Mouse (Mus musculus) layer of hippocampus, adult 9-10 months (tissue): ENCODE measurements around the gene Smad6.

ENCODE experiments used
- DNase-seq: peaks from one replicate; pipeline ENCODE4 v3.0.0; 2022; ENCODE audit warnings: low spot score

The Smad6 gene

DNA sequence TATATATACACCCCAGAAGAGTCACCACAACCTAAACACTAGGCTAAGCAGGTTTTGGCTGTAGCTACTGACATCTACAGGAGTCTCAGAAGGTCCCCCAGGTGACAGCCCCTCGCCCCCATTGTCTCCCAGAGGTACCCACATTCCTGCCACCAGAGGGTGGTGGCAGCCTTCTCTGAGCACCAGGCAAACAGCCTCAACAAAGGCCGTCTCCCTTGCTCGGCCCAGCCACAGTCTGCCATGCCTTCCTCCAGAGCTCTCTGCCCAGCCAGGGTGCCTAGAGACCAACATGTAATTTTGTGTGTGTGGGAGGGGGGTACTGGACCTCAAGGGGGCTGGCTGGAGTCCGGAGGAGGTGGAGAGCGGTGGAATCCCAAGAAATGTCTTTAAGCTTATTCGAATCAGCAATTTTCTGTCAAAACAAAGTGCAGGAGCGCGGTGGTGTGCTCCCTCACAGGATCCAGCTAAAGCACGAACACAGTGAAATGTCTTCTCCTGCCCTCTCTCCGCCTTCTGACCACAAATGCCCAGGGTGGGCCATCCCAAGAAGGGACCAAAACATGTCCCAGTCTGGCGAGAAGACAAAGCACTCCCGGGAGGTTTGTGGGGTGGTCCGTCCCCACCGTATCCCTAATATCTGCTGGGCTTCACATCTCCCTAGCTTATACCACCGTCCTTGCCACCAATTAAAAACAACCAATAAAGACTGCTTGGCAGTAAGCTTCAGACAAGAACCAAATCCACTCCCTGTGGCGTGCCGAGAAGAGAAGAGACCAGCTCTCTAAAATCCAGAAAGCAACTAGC, 62.5 kb downstream of the Smad6 start:
- no peak for DNase-seq

DNA sequence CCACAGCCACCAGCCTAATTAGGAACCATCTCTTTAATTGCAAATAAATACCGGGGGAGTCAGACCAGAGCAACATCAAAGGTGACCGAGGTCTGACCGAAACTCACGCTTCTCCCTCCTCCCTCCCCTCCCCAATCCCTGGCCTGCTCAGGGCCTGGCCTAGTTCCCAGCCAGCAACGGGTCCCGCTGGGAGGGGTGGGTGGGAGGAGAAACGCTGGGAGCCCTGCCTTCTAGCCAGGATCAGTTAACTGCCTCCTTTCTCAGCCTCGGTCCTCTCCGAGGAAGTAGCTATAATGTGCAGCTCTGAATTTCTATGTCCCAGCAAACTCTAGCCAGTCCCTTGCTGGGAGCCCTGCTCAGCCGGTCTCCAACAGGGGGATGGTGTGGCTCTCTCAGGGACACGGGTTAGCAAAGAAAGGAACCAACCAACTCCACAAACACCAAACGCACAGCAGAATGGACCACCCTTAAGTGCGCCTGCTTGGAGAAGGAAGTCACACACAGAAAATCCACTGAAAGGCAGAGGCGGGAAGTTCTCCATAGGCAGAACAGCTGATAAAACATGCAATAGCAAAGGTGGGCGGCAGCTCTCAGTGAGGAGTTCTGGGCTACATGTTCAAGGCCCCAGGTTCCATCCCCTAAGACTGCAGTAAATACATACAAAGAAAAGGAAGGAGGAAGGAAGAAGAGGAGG, 63.4 kb downstream of the Smad6 start:
- no peak for DNase-seq

DNA sequence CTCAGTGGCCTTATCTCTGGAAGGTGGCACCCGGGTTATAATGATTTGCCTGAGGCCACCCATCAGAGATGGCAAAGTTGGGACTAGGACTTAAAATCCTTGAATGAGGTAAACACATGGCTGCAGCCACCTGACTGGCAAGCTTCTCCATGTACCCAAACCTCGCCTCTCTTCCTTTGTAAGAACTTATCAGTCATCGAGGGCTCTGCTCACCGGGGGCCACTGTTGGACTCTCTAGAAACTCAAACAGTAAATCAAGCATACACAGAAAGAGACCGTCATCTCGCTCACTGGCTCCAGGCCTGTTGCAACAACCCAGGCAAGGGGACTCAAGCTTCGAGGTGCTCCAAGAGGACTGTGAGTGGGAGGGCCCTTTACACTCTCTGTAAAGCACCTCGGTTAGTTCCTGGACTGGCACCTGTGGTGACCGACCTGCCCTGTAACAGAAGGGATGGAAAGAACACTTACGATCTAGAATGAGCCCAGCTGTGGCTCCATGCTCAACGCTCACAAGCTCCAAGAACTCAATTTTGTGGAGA, 64.1 kb downstream of the Smad6 start:
- DNase-seq, result no peak

DNA sequence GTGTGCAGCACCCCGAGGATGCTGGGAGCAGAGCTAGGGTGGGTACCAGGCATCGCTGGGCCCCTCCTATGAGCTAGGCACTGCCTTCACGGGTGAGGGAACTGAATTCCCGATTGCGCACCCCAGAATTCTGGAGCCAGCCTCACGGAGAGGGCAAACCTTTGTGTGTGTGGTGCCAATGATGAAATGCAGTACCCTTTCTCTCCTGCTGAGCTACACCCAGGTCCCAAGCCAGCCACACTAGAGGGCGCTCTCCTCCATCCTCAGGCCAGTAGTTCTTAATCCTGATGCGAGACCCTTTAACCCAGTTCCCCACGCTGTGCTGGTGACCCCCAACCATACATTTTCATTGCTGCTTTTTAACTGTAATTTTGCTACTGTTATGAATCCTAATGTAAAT, 65.8 kb downstream of the Smad6 start:
- DNase-seq, result peak; percentile 56

DNA sequence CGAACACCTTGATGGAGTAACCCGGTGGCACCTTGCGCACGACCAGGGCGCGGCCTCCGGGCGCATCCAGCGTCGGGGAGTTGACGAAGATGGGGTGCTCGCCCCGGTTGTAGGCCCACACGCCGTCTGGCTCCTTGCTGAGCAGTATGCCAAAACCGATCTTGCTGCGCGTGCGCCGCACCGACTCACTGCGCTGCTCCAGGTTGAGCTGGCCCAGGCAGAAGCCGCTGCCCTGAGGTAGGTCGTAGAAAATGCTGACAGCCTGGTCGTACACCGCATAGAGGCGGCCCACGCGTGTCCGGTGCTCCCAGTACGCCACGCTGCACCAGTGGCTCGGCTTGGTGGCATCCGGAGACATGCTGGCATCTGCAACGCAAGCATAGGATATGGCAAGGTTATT, 68.2 kb downstream of the Smad6 start:
- DNase-seq, result no peak

DNA sequence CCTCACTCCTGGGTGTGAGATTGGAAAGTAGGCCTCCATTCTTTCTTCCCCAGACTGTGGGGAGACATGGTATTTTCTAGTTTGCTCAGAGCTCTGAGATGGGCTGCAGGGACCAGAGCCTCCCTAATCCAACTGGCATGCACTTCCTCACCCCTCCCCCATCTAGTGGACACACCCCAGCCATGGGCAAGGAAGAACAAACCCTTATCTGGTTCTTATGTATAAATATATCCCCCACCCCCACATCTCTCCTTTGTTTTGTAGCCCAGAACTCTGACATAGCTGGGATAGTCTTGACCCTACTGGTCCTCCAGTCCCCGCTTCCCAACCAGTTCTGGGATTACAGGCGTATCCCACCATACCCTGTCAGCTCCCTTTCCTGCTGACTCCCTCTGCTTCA, 69.3 kb downstream of the Smad6 start:
- DNase-seq, result no peak

DNA sequence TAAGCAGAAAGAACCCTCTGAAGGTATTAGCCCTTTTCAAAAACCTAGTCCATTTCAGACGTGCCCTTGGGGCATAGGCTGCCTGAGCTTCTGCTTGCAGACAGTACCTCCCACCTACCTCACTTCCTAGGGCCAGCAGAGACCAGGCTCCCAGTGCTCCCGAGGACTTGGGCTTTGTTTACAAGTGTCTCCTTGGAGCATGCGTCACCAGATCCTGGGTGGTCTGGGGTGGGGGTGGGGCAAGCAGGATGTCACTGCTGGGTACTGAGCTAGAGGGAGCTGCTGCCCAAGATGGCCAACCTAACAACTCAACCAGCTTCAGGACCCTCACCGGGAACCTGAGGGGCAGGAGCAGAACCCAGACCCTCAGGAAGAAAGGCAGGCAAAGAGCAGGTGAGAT, 71.5 kb downstream of the Smad6 start:
- no peak for DNase-seq

DNA sequence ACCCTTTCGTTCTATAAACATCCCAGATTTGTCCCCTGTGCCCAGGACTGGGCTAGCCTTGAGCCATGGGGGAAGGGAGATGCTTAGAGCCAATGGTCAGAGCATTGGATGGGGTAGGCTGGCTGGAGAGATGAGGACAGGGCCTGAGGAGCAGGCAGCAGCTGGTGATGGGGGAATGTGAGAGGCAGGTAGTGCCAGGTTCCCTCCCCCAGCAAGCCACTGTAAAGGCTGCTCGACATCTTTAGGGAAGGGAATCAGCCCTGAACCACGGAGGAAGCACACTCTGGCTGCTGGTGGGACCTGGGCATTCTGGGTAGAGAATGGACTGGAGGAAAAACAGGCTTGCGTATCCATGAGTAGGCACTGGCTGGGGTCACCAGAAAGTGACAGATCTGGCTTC, 72.5 kb downstream of the Smad6 start:
- DNase-seq, result no peak

DNA sequence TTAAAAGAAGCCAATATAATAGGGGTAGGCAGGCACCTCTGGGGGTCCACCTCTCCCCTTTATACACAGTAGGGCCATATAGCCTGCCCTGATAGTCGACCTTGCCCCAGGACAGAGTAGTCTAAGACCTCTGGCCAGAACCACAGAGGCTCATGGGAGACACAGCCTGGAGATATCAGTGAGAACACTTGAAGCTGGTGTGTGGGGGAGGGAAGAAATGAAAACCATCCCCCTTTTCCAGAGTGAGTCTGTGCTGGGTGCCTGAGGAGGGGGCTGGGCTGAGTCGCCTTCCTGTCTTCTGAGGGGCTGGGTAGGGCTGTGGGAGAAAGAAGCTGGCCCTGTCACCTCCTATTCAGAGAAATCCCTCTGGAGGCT, 79.3 kb downstream of the Smad6 start:
- no peak for DNase-seq

DNA sequence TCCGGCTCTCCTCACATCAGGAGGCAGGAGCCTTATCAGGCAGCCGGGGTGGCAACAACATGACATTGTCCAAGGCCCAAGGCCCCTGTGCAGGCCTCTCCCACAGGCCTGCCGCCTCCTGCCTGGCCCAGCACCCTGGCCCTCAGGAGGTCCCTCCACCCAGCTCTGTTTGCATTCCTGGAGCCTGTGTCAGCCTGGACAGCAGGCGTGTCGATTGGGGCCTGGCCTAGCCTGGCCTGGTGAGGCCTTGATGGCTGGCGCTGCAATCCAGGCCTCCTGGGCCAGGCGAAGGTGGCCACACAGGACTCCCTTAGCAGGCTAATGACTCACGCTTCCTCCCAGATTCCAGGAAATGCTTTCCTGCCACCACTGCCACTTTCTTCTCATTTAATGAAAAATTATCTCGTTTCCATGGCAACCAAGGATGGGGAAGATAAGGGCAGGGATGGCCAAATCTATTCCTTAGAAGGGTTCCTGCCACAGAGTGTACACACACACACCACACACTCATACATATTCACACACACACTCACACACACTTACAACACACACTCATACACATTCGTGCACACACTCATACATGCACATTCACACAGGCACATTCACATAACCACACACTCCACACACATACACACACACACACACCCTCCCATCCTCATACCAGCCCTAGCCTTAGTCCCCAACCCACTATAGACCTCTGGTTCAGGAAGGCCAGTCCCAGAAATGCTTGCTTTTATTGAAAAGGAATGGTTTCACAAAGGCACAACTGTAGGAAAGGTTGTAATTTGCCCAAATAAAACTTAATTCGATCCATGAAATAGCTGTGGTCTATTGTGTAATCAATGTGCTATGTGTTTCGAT, 79.9 kb downstream of the Smad6 start:
- no peak for DNase-seq

DNA sequence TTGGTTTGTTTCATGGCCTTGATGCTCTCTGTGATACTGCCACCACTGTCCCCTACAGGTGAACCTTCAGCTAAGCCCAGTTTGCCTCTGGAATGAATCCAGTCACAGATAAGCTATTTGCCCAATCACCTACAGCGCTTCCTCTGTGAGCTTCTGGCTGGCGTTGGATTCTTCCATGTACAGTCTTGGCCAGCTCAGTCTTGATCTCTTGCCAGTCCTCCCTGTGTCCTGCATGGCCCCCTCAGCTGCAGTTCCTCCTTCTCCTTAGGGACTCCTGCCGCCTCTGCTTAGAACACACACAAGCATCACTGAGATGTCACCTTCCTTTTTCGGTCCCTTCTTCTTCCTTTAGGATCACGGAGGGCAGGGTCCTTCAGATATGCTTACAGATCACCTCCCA, 85.6 kb downstream of the Smad6 start:
- DNase-seq, result no peak

DNA sequence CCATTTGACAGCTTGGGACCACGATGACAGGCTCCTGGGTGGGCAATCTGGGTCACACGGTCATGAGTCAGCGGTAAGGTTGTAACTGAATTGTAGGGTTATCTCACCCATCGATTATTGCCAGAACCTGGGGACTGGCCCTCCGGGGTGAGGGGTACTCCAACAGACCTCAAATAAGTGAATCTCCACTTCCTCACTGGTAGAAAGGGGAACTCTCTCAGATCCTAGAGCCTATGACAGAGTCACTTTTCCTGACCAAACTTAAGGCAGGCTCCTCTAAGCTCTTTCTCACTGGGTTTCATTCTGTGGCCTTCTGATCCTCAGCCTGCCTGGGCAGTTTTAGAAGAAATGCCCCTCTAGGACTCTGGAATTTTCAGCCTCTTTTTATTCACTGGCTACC, 88.8 kb downstream of the Smad6 start:
- no peak for DNase-seq

DNA sequence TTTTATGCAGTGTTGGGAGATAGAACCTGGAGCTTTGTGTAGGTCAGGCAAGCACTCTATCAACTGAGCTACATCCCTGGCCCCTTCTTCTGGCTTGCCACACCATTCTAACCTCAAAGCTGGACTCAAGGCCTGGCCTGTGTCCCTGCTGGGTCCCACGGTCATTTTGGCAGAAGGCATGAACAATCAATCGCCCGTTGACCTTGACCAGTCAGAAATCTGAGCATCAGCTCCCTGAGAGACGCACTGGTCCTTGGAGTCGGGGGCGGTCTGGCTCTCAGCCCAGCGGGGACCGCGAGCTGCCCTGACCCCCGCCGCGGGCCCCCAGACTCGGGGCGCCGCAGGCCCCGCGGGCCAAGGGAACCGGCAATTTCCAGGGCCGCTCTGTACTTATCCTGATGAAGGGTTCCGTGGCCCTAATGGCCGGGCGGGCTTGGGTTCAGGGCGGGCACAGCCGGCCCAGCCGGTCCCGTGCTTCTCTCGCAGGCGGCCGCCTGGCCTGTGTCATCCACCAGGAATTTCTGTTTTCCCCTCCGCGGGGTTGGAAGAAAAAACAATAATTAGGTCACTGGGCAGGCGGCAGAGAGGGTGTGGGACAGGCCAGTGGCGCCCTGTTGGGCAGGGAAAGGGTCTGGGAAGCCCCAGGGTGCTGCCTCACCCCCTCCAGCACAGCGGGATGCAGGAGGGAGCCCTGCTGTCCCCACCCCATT, 94.4 kb downstream of the Smad6 start:
- DNase-seq, result no peak

DNA sequence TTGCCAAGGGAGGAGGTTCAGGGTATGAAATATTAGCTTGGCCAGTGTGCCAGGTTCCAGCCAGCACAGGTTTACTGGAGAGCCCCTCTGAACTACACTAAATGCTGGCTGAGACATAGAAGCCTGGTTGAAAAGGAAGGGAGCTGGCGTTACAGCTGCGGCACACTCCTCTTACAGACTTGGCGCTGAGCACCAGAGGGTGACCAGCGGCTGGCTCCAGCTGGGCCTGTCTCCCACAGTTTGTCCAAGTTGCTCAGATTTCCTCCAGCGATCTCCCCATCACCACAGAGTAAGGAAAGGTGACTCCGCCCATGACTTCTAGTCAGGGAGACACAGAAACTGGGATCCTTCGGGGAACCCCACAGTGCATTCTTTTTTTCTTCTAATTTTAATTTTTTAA, 95.5 kb downstream of the Smad6 start:
- no peak for DNase-seq

DNA sequence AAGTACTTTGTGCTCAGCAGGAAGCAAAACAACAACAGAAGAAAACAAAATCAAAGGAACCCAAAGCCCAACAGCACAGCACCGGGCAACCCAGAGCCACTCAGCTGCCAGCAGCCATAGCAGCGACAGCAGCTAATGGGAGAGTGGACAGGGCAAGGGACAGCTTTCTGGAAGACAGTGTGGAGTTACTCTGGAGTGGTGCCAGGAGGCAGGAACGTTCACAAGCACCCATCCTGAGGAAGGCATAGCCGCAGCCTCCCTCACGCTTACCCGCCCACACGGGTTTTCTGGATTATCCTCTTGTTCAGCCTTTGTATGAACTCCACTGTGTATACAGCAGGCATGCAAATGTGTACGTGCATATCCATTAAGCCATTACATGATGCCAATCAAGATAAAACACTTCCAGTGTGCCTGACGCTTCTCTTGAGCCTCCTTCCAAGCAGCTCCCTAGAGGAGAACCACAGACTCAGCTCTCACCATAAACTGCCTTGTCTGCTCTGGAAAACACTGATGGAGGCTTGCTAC, 98.6 kb downstream of the Smad6 start:
- no peak for DNase-seq

DNA sequence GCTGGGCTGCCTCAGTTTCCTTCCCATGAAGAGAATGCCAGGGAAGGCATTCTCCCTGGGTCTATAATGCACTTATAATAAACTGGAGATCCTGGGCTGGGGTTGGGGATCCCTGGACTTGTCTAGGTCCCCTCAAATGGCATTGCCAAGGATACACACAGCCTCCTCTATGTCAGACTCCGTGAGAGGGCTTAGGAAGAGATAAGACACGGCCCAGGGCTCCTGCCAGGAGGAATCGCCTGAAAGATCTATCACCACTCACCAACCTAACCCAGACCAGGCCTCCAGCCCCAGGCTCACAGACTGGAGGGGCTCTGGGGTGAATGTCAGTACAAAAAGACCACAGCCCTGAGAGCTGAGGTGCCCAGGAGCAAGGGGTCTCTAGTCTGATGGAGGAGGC, 102.2 kb downstream of the Smad6 start:
- DNase-seq, result no peak

DNA sequence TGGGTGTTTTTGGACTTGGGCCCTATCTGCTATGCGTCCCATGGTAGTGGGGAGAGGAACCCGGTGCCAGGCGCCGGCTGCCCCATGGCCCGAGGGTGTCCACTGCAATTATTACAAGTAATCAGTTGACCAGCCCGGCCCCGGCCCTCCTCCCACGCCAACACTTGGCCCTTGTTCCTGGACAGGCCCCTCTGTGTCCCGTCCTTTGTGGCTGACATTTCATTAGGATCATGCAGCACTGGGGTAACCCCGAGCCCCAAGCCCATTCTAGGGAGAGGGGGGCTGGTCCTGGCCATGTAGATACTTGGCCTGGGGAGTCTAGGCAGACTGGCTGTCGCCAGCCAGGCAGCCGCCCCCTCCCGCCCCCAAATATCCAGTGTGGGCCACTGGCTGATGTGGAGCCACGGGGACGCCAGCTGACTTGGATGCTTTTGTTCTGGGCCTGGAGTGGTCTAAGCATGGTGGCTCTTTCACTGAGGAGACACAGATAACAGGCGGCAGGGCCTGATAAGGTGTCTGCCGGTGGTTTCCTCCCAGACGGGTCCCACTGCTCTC, 102.8 kb downstream of the Smad6 start:
- peak; percentile 38 for DNase-seq

DNA sequence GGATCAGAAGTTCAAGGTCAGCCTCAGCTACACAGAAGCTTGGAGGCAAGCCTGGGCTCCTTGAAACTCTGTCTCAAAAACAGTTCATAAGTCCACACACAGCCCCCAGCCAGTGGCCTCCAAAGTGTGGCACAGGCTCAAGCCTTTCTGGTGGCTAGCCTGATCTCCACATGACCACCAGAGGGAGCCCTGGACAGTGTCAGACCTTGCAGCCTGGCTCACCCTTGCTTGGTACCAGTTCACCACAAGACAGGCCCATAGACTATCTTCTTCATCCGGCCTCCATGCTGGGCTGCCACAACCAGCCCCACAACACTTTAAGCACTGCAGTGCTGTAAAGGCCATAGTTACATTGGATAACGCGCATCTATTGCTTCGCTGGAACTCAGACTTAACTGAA, 103.6 kb downstream of the Smad6 start:
- DNase-seq, result peak; percentile 43

DNA sequence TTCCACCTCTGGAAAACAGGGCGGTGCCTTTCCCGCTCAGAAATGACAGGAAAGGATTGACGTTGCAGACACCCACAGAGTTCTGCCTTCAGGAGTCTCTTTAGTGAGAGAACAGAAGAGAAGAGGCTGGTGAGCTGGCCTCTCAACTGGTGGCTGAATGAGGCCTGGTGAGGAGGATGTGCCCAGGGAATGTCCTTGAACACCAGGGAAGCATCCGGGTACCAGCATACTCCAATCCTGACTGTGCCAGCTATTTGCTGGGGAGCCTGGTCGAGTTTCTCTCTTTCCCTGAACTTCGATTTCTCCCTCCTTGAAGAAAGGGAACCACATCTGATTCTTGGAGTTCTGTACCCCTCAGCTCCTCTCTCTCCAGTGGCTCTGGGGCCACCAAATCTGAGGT, 105.4 kb downstream of the Smad6 start:
- no peak for DNase-seq

DNA sequence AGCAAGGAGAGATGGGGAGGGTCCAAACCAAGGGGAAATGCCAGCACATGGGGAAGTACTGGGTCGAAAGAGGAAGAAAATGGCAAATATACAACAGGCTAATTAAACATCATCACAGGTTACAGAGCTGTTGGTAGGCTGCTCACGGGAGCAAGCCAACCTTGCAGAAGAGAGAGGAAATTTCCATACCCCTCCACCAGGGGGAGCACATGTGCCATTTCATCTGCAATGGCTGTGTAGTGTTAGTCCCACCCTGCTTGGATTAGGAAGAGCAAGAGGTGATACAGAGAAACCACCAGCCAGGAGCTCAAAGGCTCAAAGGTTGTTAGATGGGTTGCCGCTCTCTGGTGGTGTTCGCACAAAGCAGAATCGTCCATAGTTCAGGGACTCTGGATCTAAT, 105.9 kb downstream of the Smad6 start:
- DNase-seq, result no peak

DNA sequence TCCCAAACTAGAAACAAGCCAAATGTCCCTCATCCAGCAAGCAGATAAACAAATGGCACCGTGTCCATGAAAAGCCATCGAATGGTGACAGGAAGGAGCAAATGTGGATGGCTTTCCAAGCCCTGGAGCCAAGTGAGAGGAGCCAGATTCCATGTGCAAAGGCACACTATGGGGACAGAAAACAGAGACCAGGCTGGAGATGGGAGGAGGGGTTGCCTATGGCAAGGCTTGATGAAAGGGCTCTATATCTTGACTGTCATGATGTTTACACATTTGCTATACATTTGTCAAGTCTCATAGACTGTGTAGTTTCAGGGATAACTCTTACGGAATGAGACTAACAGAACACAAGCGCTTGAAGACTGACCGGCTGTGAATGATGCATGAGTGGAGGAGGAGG, 106.9 kb downstream of the Smad6 start:
- no peak for DNase-seq
